Mouse (Mus musculus): Measurements from ENCODE around the gene Cdk2ap2.
"Not testable (repeated sequence)": the region's sequence is repeated elsewhere in the genome, so short reads cannot be mapped to it uniquely, and the experiment has no call there.

Cdk2ap2 gene

DNA sequence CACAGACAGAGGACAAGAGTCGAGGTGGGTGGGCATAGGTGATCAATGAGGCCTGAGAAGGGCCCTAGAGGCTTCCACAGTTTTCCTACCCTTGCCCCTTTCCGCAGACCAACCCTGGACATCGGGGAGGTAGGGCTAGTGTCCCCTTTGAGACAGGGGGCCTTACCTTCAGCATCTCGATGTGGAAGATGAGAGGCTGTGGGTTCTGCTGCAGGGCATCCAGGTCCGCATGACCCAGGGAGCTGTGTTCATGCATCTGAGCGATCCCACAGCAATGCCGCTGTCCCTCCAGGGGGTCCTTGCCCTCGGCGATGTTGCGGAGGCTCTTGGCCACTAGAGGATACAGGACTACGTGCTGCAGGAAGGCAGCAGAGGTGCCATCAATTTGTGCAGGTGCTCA is 18.8 kb downstream of the Cdk2ap2 start:
- DNase-seq (ENCODE audit: extremely low spot score) = no peak

DNA sequence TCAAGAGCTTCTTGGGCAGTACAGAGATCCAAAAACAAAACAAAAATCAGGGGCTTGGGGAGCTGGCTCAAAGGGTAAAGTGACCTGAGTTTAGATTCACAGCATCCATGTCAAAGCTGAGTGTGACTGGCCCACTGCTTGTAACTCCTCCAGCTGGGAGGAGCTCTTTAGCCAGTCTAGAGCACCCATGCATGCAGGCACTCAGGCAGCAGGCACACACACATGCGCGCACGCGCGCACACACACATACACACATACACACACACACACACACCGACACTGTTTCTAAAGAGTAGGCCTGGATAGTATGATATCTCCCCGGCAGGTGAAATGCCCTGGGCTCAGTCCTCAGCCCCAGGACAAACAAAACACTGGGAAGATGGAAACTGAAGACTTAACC is 20.0 kb downstream of the Cdk2ap2 start:
- no peak for DNase-seq (ENCODE audit: extremely low spot score)

DNA sequence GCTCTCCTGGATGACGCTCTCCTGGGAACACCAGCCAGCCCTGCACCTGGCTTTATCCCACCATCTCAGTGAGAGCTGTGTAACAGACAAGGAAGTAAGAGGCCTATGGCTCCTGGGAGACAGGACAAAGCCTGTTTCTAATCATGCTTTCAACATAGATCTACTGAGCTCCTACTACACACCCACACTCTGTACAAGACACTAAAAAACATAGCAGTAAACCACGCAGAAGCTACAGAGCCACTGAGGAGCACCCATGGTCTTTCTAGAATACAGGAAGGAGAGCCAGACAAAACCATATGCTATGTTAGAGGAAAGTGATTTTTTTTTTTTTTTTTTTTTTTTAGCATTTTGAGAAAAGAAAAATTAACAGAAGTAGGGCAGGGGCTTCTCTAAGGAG is 21.4 kb downstream of the Cdk2ap2 start:
- no peak for DNase-seq (ENCODE audit: extremely low spot score)

DNA sequence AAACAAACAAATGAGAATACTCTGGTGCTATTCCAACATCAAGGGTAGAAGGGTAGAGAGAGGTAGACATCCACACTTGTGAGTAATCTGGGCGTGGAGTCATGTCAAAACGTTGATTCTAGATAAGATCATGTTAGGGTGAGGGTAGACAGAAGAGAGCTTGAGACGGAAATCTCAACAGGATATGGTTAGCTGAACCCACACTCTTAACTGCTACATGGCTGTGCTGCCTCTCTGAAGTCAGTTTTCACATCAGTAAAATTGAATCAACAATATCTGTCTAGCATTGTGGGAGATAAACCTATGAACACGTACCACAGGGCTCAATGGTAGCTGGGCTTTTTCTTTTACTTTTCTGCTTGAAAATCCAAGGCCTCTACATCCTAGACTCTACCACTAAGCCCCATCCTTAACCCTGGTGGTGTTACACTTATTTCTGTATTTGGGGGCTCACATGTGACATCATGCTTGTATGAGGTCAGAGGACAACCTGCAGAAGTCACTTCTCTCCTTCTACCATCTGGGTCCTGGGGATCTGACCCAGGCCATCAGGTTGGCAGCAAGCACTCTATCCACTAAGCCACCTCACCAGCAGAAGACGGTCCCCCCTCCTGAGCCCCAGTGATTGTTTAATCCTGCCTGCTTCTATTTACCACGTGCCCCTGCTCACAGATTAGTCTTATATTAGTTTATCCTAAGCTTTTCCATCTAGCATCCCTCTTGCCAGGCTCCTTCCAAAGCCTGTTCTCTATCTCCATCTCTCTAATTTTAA is 22.9 kb downstream of the Cdk2ap2 start:
- no peak for DNase-seq (ENCODE audit: extremely low spot score)

DNA sequence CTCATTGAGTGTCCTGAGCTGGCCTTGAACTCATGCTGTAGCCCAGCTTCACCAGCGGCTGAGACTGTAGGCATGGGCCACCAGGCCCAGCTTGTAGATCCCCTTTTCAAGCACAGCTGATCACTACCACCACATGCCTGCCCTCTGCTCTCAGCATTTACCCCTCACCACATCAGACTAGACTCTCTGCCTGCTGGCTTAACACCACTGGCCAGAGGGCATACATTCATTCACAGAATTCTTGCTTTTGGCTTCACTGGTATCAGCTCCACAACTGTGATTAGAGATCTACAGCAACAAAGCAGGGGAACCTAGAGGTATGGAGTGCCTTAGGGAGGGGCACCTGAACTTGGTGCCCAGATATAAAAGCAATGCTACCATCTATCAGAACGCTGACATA is 23.5 kb downstream of the Cdk2ap2 start:
- no peak for DNase-seq (ENCODE audit: extremely low spot score)

DNA sequence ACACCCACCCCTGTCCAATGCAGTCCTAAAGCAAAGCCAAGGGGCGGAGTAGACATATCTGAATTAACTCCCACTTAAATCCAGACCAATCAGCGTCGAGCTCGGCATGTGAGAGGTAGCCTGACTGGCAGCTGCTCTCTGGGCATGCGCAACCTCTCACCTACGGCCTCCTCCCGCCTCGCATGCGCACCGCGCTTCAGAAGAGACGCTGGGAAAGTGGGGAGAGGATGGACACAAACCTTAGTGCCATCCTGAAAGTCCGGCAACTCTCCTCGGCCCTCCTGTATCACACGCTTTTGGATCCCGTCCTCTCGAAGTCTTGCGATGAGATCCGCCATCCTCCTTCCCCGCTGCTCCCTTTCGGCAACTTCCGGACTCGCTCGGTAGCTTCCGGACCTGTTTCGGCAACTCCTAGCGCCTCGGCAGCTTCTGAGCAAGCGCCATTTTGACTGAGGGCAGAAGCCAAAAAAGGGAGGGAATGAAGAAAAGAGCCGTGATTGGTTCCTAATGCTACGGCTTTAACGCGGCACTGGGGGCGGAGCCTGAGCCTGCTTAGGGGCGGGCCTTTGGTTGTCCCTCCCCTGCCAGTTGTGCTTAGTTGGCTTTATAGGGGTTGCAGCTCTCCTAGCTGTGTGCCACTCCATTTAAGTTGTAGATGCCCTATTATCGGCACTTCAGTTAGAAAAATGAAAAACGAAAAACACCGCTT is 24.3 kb downstream of the Cdk2ap2 start:
- peak; percentile 98 for DNase-seq (ENCODE audit: extremely low spot score)

DNA sequence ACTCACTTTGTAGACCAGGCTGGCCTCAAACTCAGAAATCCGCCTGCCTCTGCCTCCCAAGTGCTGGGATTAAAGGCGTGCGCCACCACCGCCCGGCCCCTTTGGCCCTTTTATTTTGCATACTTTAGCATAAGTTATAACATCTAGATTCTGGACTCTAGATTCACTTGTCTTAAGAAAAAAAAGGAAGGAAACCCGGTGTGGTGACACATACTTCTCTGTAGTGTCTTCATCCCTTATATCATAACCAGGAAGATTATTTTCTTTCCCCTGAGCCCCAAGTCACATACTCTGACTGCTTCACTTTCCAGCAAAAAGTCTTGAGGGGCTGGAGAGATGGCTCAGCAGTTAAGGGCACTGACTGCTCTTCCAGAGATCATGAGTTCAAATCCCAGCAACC is 24.9 kb downstream of the Cdk2ap2 start:
- DNase-seq (ENCODE audit: extremely low spot score) = not testable (repeated sequence)

DNA sequence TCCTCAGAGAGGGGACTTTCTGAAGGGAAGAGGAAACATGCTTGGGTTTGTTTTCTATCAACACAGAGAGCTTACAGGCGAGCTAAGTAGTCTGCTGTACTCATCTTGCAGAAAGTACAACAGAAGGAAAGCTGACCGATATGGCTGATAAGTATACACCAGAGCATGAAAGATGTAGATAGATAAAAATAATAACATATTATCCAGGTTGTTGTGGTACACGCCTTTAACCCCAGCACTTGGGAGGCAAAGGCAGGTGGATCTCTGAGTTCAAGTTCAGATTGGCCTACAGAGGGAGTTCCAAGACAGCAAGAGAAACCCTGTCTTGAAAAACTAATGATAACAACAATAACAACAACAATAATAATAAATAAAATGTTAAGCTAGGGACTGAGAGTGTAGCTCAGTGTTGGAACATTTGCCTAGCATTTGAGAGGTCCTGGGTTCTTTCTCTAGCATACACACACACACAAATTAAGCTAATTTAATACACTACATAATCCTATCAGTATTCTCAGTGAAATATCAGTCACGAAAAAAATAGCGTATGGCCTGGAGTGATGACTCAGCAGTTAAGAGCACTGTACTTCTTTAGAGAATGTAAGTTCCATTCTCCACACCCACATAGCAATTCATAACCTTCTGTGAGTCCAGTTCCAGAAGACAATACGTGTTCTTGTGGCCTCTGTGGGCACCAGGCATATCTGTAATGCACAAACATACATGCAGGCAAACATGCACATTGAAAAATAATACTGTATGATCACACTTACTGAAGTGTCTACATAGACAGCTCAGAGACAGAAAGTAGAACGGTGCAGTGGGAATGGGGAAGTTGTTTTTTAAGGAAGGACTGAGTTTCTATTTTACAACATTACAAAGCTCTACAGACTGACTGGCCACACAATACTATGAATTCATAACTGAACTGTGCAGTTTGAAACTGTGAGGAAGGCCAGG is 25.7 kb downstream of the Cdk2ap2 start:
- no peak for DNase-seq (ENCODE audit: extremely low spot score)

DNA sequence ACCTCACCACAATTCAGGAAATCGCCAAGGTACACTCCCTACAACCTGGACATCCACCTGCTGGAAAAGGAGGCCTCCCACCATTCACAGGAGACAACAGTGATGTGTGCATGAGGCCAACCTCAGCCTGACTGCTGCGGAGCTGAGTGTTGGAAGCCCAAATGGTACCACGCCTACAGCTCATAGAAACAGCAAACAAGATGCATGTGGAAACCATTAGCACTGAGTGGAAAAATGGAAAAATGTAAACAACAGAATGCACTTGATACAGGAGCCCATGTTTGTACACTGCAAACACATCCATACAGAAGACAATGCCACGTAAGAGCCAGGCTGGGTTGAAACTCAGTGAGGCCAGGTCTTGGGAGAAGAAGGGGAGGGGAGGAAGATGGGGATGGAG is 27.4 kb downstream of the Cdk2ap2 start:
- DNase-seq (ENCODE audit: extremely low spot score) = no peak

DNA sequence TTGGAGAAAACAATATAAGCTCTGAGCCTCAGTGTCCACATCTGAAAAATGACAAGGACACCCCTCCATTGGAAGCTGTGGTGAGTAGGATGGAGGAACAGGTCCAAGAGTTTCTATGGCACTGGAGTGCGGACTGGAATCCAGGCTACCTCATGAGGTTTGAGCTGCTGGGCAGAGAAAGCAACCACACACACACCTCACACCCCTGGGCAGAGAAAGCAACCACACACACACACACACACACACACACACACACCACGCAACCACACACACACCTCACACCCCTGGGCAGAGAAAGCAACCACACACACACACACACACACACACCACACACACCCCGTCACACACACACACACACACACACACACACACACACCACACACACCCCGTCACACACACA is 28.3 kb downstream of the Cdk2ap2 start:
- not testable (repeated sequence) for DNase-seq (ENCODE audit: extremely low spot score)

DNA sequence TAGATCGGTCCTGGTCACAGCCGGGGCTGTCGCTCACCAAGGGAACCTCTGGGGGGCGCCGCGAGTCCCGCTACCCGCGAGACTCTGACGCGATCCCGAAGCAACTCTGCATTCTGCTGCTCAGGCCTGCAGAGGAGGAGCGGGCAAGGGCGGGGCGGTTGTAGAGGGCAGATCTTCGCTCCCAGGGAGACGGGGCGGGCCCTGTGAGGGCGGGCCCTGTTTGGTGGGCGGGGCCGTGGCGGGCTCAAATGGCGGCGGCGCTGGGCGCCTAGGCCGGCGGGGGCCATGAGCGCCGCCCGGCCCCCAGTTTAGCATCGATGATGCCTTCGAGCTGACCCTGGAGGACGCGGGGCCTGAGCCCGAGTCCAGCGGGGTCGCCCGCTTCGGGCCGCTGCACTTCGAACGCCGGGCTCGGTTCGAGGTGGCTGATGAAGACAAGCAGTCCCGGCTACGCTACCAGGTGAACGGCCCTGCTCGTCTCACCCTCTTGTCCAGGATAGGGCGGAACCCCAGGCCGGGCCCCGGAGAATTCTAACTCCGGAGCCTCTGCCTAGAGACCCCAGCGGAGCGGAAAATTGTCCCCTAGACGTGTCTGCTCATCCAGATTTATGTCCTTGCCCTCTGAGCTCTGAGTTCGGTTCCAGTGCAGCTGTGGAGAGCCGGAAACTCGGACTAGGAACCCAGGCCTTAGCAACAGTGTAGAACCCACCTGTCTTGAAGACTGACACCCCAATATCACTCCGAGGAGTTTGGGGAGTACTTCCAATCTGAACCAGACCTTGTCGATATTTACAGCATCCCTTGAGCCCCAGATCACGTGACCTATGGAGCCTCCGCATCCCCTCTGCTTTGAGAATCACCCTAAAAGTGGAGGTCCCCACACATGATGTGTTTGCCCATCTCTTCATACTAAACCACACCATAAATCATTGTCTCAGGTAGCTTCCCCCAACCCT is 29.0 kb downstream of the Cdk2ap2 start, which contains the start of gene Aip:
TSS of gene Aip (minus strand) at position 118 of the 956 bp plus-strand sequence.
- DNase-seq (ENCODE audit: extremely low spot score) = peak; percentile 97

DNA sequence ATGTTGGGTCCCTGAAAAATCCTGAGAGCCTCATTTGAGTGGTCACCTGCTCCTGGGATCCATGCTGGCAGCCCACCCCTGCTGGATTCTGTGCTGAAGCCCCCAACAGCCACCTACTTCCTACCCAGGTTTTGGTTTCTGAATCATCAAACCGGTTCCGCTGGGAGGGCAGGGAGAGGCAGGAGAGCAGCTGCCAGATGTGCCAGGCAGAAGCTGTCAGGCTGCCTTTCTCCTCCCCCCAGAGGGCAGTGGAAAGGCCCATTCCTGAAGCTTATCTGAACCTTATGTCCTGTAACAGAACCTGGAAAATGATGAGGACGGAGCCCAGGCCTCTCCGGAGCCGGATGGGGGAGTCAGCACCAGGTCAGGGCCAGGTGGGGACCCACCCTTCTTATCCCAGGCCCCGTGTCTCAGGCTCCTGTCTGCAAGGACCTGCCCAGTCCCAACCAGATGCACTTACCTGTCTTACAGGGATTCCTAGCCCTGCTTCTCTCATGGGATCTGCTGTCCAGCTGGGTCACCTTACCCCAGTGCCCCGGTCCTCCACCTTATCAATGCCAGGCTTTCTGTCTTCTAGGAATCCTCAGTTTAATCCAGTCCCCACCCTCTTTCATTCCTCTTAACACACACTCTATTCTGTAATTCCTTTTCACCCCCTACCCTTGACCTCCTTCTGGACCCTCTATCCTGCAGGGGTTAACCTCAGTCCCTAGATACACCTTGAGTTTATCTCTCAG is 29.9 kb downstream of the Cdk2ap2 start:
- DNase-seq (ENCODE audit: extremely low spot score) = no peak

DNA sequence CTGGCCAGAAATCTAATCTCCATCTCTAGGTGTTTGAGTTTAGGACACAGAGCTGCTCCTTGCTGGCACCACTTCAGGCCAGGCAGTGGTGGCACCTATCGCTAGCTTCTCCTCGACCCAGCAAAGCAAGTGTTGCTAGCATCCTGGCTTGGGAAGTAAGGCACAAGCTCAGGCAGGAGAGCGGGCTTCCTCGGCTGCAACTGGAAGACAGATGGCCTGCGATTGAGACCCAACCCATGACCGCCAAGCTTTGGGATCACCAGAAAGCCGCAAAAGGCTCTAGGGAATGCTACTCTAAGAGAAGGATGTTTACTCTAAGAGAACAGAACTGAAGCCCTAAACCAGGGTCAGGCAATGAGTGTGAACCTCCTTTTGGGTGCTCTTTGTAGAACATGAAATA is 32.5 kb downstream of the Cdk2ap2 start:
- no peak for DNase-seq (ENCODE audit: extremely low spot score)

DNA sequence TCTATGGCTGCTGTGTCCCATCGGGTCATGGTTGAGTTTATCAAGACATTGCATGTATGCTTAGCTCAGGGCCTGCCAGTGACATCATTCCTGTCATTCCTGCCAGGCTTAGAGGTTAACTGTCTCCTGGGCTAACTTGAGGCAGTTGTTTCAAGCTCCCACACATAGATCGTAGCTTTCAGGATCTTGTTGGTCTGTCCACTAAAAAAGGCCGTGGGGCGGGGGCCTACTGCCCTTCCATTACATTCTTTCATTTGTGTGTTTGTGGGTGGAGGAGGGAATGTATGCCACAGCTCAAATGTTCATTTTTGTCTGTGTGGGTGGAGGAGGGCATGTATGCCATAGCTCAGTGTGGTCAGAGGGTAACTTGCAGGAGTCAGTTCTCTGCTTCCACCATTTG is 33.1 kb downstream of the Cdk2ap2 start:
- no peak for DNase-seq (ENCODE audit: extremely low spot score)

DNA sequence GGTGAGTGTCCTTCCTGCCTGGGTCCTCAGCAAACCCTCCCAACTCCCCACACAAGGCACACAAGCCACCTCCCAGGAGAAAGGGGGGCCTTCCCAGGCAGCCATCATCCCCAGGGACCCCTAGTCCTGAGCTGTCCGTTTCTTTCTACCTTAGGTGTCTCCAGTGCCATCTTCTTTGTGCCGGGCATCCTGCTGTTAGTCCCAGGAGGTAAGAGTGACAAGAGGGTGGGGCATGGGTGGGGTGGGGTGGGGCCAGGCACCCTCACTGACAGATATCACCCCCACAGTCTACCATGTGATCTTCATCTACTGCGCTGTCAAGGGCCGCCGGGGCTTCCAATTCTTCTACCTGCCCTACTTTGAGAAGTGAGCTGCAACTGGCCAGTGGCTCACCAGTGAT is 34.1 kb downstream of the Cdk2ap2 start:
- no peak for DNase-seq (ENCODE audit: extremely low spot score)

DNA sequence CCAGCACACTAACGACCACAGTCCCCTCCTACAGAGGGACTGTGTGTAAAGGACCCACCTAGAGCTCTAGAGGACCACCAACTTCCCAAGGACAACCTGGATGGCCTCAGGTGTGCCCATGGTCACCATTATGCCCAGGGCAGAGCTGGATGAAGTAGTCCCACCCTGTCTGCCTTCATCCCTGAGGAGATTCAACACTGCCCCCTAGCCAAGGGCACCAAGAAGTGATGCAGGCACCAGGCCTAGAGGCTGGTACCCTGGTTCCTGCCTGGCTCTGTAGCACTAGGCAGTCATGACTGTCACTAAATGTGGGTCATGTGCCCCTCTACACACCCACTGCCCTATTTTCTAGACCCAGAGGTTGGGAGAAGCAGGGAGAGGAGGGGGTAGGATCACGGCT is 34.8 kb downstream of the Cdk2ap2 start:
- no peak for DNase-seq (ENCODE audit: extremely low spot score)

DNA sequence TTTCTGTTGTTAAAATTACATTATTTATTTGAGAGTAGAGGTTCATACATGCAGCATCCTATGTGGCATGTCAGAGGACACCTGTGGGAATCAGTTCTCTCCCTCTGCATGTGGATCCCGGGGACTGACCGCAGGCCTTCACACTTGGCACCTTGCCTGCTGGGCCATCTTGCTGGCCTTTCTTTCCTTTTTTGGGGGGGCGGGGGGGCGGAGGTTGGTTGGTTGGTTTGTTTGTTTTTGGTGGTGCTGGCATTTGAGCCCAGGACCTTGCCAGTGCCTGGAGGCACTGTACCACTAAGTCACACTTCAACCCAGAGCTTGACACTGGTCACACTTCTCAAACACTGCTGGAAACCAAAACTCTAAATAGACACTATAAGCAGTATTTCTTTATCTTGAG is 37.4 kb downstream of the Cdk2ap2 start:
- DNase-seq (ENCODE audit: extremely low spot score) = no peak

DNA sequence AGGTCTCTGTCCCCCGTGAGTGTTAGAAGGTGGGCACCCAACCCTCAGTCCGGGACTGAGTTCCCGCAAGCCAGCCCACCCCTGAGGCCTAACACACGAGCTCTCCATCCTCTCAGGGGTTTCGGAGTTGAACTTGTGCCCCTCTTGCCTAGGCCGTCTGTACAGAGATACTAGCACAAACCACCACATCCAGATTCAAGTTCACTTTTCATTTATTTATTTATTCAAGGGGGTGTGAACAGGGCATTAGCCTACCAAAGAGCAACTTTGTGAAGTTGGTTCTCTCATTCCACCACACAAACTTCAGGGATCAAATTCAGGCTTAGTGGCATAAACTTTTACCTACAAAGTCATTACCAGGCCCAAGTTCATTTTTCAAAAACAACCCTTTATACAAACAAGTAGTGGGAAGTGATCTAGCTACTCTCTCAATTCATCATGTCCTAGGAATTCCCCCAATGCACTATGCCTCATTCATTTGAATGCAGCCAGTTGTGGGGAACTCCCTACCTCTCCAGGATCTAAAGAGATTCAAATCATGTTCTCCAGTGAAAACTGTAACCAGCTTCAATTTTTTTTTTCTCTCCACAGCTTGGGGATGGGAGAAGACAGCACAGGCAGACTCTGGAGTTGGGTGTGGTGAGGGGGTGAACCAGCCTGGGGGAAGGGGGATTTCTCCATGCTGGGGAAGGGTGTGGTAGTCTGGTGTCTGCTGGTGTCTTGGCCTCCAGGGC is 38.4 kb downstream of the Cdk2ap2 start:
- not testable (repeated sequence) for DNase-seq (ENCODE audit: extremely low spot score)

DNA sequence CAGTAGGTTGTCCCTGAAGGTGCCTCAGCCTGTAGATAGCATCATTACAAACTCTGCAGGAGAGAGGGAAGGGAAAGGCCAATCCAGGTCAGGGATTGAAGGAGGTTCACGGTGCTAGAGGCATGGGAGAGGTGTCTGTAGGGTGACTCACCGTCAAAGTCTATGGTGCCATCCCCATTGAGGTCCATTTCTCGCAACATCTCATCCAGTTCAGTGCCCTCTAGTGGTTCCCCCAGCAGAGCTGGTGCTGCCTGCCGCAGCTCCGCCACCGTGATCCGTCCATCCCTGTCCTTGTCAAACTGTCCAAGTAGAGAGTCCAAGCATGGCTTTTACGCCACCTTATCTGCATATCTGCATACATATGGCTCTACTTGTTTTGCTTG is 39.0 kb downstream of the Cdk2ap2 start:
- DNase-seq (ENCODE audit: extremely low spot score) = not testable (repeated sequence)

DNA sequence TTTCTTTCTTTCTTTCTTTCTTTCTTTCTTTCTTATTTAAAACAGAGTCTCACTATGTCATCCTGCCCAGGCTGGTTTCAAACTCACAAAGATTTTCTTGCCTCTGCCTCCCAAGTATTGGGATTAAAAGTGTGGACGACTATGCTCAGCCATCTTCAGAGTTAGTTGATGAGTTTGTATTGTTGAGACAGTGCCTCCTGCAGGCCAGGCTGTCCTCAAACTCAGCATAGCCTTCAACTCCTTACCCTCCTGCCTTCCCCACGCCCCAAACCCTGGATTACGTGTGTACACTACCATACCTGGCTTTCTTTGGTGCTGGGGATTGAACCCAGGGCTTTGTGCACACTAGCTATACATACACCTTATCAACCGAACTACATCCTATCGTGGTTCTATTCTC is 39.5 kb downstream of the Cdk2ap2 start:
- no peak for DNase-seq (ENCODE audit: extremely low spot score)

All from embryo, embryonic 9.5 days (tissue).